Mouse (Mus musculus) G1E (cell line): Measurements from ENCODE around the gene Slc16a9. TPM values are rescaled to one million over a fixed set of nuclear protein-coding genes. Genes with fewer than 3 reads are reported as not detected.

Source experiments
- ATAC-seq: 2 replicates; pipeline ENCODE4 v1.8.0; 2016; ENCODE audit warnings: mild to moderate bottlenecking; ENCODE audit not compliant: insufficient number of reproducible peaks, poor library complexity, low FRiP score, severe bottlenecking; ENCODE audit errors: extremely low read depth
- DNase-seq: peaks from one replicate; pipeline ENCODE4 v3.0.0; 2012; ENCODE audit warnings: low spot score
- H3K27me3 ChIP-seq: 2 replicates; pipeline ENCODE4 v1.6.1; 2012; ENCODE audit warnings: mild to moderate bottlenecking, low read length, inconsistent platforms; ENCODE audit not compliant: insufficient read depth
- H3K36me3 ChIP-seq: replicated peaks from 2 replicates; pipeline ENCODE3; 2012; ENCODE audit warnings: mild to moderate bottlenecking, inconsistent platforms
- H3K4me1 ChIP-seq: 2 replicates; pipeline ENCODE4 v1.6.1; 2012; ENCODE audit warnings: low read depth, low read length, inconsistent platforms, mixed read lengths; ENCODE audit not compliant: insufficient read depth
- H3K4me3 ChIP-seq: 2 replicates; pipeline ENCODE4 v1.5.1; 2012; ENCODE audit warnings: low read depth, mild to moderate bottlenecking, inconsistent platforms, low read length, moderate library complexity, mixed read lengths
- H3K9me3 ChIP-seq: replicated peaks from 2 replicates; pipeline ENCODE4 v1.6.1; 2012; ENCODE audit warnings: inconsistent platforms
- CTCF ChIP-seq: IDR thresholded peaks from 2 replicates; pipeline ENCODE4 v1.5.1; 2012; ENCODE audit warnings: low read depth, low read length, inconsistent platforms, mixed read lengths
- GATA1 ChIP-seq: IDR thresholded peaks from 2 replicates; pipeline ENCODE4 v1.6.1; 2012; ENCODE audit warnings: borderline replicate concordance, low read length, inconsistent platforms, mixed read lengths
- GATA2 ChIP-seq: IDR thresholded peaks from 2 replicates; pipeline ENCODE4 v1.6.1; 2012; ENCODE audit warnings: low read depth, low read length, inconsistent platforms, borderline replicate concordance
- POLR2AphosphoS5 ChIP-seq: IDR thresholded peaks from 2 replicates; pipeline ENCODE4 v1.6.1; 2012; ENCODE audit warnings: low read depth, low read length, inconsistent platforms; ENCODE audit not compliant: insufficient replicate concordance
- TAL1 ChIP-seq: conservative IDR thresholded peaks from 2 replicates; pipeline ENCODE4 v1.6.1; 2012; ENCODE audit warnings: low read depth, low read length, inconsistent platforms, mixed read lengths
- polyA plus RNA-seq: library from polyadenylated mRNA; stranded (reverse); fragments of >175 nt; gene quantifications from 2 replicates; pipeline ENCODE4 v1.2.3, GENCODE M21; 2012
- total RNA-seq, 2 experiments: library from RNA; stranded (forward) in 1 of 2; stranded (reverse) in 1 of 2; fragments of 200-1000 nt in 1 of 2; fragments of >200 nt in 1 of 2; fragmentation: Nextera tagmentation in 1 of 2; gene quantifications; 2 replicates each; pipeline ENCODE4 v1.2.3; 2014 to 2017

The Slc16a9 gene
- total RNA-seq (2014; fragmentation: Nextera tagmentation), result not detected in 2 replicates
- total RNA-seq (2017), result 0.11 TPM in 1 of 2 replicates, not detected in the other
- polyA plus RNA-seq, result not detected in 2 replicates

- Histone ChIP-seq H3K27me3 (no peaks in the 10 kb centered on the region), H3K4me1 (no peaks in the 10 kb centered on the region), H3K36me3 (no peaks in the 10 kb centered on the region), H3K4me3 (no peak within 1 kb of the TSS; the same call in 1 of the 2 replicates), H3K9me3 (peaks cover 58% of the 10 kb centered on the region)
- ATAC-seq, result no peak
- TF ChIP-seq POLR2AphosphoS5, result no peak
- no peak for TF ChIP-seq TAL1
- no peak for TF ChIP-seq GATA2
- no peak for TF ChIP-seq CTCF
- TF ChIP-seq GATA1, result no peak
- DNase-seq, result no peak
Observed at GRCm38 (mm10) chr10:70244921-70245558, at the start of gene Slc16a9. Gene Slc16a9 (plus strand): TSS chr10:70245100.

GRCm38 (mm10) chr10:70195279-70195678 lies 49.6 kb upstream of the Slc16a9 start:
- Histone ChIP-seq H3K27me3 (no peaks in the 10 kb centered on the region), H3K4me3 (no peak overlapping the region), H3K9me3 (no peaks in the 10 kb centered on the region), H3K36me3 (peaks cover 44% of the 10 kb centered on the region), H3K4me1 (no peaks in the 10 kb centered on the region)
- TF ChIP-seq TAL1 (no peak), POLR2AphosphoS5 (no peak), GATA1 (no peak), CTCF (no peak), GATA2 (no peak)
- ATAC-seq (no peak), DNase-seq (no peak)

- Histone ChIP-seq H3K27me3 (no peaks in the 10 kb centered on the region), H3K9me3 (no peaks in the 10 kb centered on the region), H3K36me3 (peaks cover 40% of the 10 kb centered on the region), H3K4me3 (no peak overlapping the region), H3K4me1 (no peaks in the 10 kb centered on the region)
- no peak for TF ChIP-seq GATA1
- no peak for TF ChIP-seq GATA2
- TF ChIP-seq TAL1, result no peak
- no peak for DNase-seq
- ATAC-seq, result no peak
Observed at GRCm38 (mm10) chr10:70195786-70196185, 49.1 kb upstream of the Slc16a9 start.

GRCm38 (mm10) chr10:70196666-70197065 lies 48.2 kb upstream of the Slc16a9 start:
- Histone ChIP-seq H3K4me1 (no peaks in the 10 kb centered on the region), H3K9me3 (no peaks in the 10 kb centered on the region), H3K36me3 (peaks cover 31% of the 10 kb centered on the region), H3K4me3 (no peak overlapping the region), H3K27me3 (no peaks in the 10 kb centered on the region)
- no peak for ATAC-seq
- DNase-seq, result no peak
- TF ChIP-seq POLR2AphosphoS5 (no peak), TAL1 (no peak), CTCF (no peak), GATA1 (no peak), GATA2 (no peak)

GRCm38 (mm10) chr10:70197601-70198000 lies 47.3 kb upstream of the Slc16a9 start:
- no peak overlapping the region for H3K4me3 ChIP-seq

GRCm38 (mm10) chr10:70198012-70198411 lies 46.9 kb upstream of the Slc16a9 start:
- Histone ChIP-seq H3K4me3 (no peak overlapping the region), H3K4me1 (no peaks in the 10 kb centered on the region), H3K9me3 (no peaks in the 10 kb centered on the region), H3K27me3 (no peaks in the 10 kb centered on the region), H3K36me3 (peaks cover 18% of the 10 kb centered on the region)
- DNase-seq (no peak), ATAC-seq (no peak)
- TF ChIP-seq GATA2 (no peak), CTCF (no peak), GATA1 (no peak), POLR2AphosphoS5 (no peak), TAL1 (no peak)

More at GRCm38 (mm10) chr10:70197601-70198000, 47.3 kb upstream of the Slc16a9 start:
- Histone ChIP-seq H3K4me1 (no peaks in the 10 kb centered on the region), H3K9me3 (no peaks in the 10 kb centered on the region), H3K27me3 (no peaks in the 10 kb centered on the region), H3K36me3 (peaks cover 22% of the 10 kb centered on the region)
- DNase-seq (no peak), ATAC-seq (no peak)
- no peak for TF ChIP-seq GATA1
- no peak for TF ChIP-seq GATA2
- TF ChIP-seq POLR2AphosphoS5, result no peak
- no peak for TF ChIP-seq CTCF
- no peak for TF ChIP-seq TAL1
